16 mouse cellular contexts compared by ENCODE assay signal in genomic region chr7:64580293-64580692, GRCm38 (mm10).
A peak's percentile ranks its signal among the peaks of the same experiment; 100 is the strongest.
DNase-seq lines count a peak whose midpoint lies in the region; ATAC-seq and TF ChIP-seq lines count a peak whose summit lies in the region.
"Had no signal": no experiment of that assay in that cellular context is flagged by ENCODE, and none has a peak within 500 bp of the region (broad histone marks: within the 10 kb centered on the region; RNA-seq: fewer than 3 reads in every experiment).

No protein-coding gene starts in this region.

- no peaks in the 10 kb centered on the region for H3K27me3 ChIP-seq in hindbrain, embryonic 14.5 days (ENCODE audit: control insufficient read depth, insufficient read depth, low read length)
- H3K27me3 ChIP-seq in kidney, embryonic 15.5 days: no peaks in the 10 kb centered on the region
- H3K27me3 ChIP-seq in kidney, adult 2 months (replicated peaks; ENCODE audit: control insufficient read depth, insufficient read depth, low read length): no peaks in the 10 kb centered on the region
- H3K27me3 ChIP-seq: liver, embryonic 13.5 days had no signal

- H3K36me3 ChIP-seq in hindbrain, embryonic 14.5 days (replicated peaks; ENCODE audit: control insufficient read depth, insufficient read depth): no peaks in the 10 kb centered on the region
- H3K36me3 ChIP-seq in kidney, embryonic 15.5 days: no peaks in the 10 kb centered on the region
- no peaks in the 10 kb centered on the region for H3K36me3 ChIP-seq in kidney, adult 2 months (ENCODE audit: control insufficient read depth, insufficient read depth, low read length)
- H3K36me3 ChIP-seq: embryonic facial prominence, embryonic 10.5 days; liver, embryonic 13.5 days had no signal

- no peak for DNase-seq in frontal cortex, postnatal 25 days (ENCODE audit: low spot score in 2 of 2)
- peak; percentile 43 for DNase-seq in right cerebral cortex, postnatal 25 days
- DNase-seq in right cerebral cortex, postnatal 14 days: no peak
- no peak for DNase-seq in hindbrain, embryonic 14.5 days (ENCODE audit: low spot score)
- no peak for DNase-seq in embryo, embryonic 10 days (ENCODE audit: low spot score)
- DNase-seq in kidney, adult 2 months: no peak
- DNase-seq: adrenal gland, postnatal 25 days; B cell, adult 2 months; heart, postnatal 14 days; kidney, postnatal 4 days; left cerebral cortex, postnatal 4 days; liver, embryonic 13.5 days had no signal

- no peak for TF ChIP-seq CTCF in kidney, adult 2 months (conservative IDR thresholded peaks at IDR 0.05; ENCODE audit: insufficient read depth, insufficient read length, low read depth, low read length)

- 55% methylated on average over 4 of the region's 4 CpGs for whole genome bisulfite sequencing in hindbrain, embryonic 14.5 days
- whole genome bisulfite sequencing in kidney, embryonic 15.5 days: 59% methylated on average over 4 of the region's 4 CpGs
- 50% methylated on average over 4 of the region's 4 CpGs for WGBS in kidney, adult 2 months

- H3K4me3 ChIP-seq in hindbrain, embryonic 14.5 days (replicated peaks; ENCODE audit: low read length): no peak overlapping the region
- no peak overlapping the region for H3K4me3 ChIP-seq in kidney, embryonic 15.5 days (replicated peaks)
- no peak overlapping the region for H3K4me3 ChIP-seq in kidney, adult 2 months (ENCODE audit: insufficient read depth, low read depth, low read length)
- H3K4me3 ChIP-seq: embryonic facial prominence, embryonic 10.5 days; liver, embryonic 13.5 days had no signal

- H3K4me1 ChIP-seq in hindbrain, embryonic 14.5 days (replicated peaks; ENCODE audit: control insufficient read depth, insufficient read depth, low read length): peaks cover 30% of the 10 kb centered on the region; the same call in 1 of the 2 replicates
- H3K4me1 ChIP-seq in kidney, embryonic 15.5 days: 0 out of 2 replicates have a peak, but pooled peaks cover 9% of the 10 kb centered on the region
- H3K4me1 ChIP-seq in kidney, adult 2 months (ENCODE audit: control insufficient read depth, insufficient read depth, low read length): no peaks in the 10 kb centered on the region
- H3K4me1 ChIP-seq: liver, embryonic 13.5 days had no signal

- H3K27ac ChIP-seq in hindbrain, embryonic 14.5 days: peak overlapping the region; percentile 52; the same call in 1 of the 2 replicates
- no peak overlapping the region for H3K27ac ChIP-seq in kidney, embryonic 15.5 days
- H3K27ac ChIP-seq in kidney, adult 2 months (ENCODE audit: insufficient read depth, low read depth, low read length): no peak overlapping the region
- H3K27ac ChIP-seq: embryonic facial prominence, embryonic 10.5 days; liver, embryonic 13.5 days had no signal

- H3K9ac ChIP-seq in hindbrain, embryonic 14.5 days: no peak overlapping the region
- H3K9ac ChIP-seq in kidney, embryonic 15.5 days: no peak overlapping the region
- H3K9ac ChIP-seq: liver, embryonic 13.5 days had no signal

- no peaks in the 10 kb centered on the region for H3K9me3 ChIP-seq in hindbrain, embryonic 14.5 days (ENCODE audit: control insufficient read depth, low read length)
- no peaks in the 10 kb centered on the region for H3K9me3 ChIP-seq in kidney, embryonic 15.5 days (replicated peaks)
- H3K9me3 ChIP-seq: embryonic facial prominence, embryonic 10.5 days had no signal

- ATAC-seq in frontal cortex, adult (ENCODE audit: low TSS enrichment): peak; percentile 24
- peak; percentile 33; the same call in 1 of the 2 replicates for ATAC-seq in hindbrain, embryonic 14.5 days (ENCODE audit: low FRiP score)
- ATAC-seq in kidney, embryonic 15.5 days (replicated peaks; ENCODE audit: low FRiP score): no peak
- ATAC-seq: intestine, postnatal 0 days had no signal

- no peak overlapping the region for H3K4me2 ChIP-seq in hindbrain, embryonic 14.5 days (replicated peaks)
- no peak overlapping the region for H3K4me2 ChIP-seq in kidney, embryonic 15.5 days
- H3K4me2 ChIP-seq: liver, embryonic 13.5 days had no signal

- no peak for TF ChIP-seq POLR2A in kidney, adult 2 months (IDR thresholded peaks at IDR 0.05; ENCODE audit: low read depth, low read length)
